Mouse (Mus musculus) testis, adult 2 months (tissue): ENCODE data around the gene Ttc28.

Experiments
- CTCF ChIP-seq: fragments of 200-500 bp; IDR thresholded peaks from 2 replicates; pipeline ENCODE4 v1.5.1; 2012; ENCODE audit warnings: low read depth, mild to moderate bottlenecking, inconsistent platforms, low read length, moderate library complexity; ENCODE audit not compliant: control insufficient read depth, insufficient read depth, insufficient replicate concordance
- POLR2A ChIP-seq: fragments of 200-500 bp; IDR thresholded peaks from 2 replicates; pipeline ENCODE4 v1.6.1; 2012; ENCODE audit warnings: low read depth, mild to moderate bottlenecking, inconsistent platforms, low read length, moderate library complexity; ENCODE audit not compliant: control insufficient read depth

DNA sequence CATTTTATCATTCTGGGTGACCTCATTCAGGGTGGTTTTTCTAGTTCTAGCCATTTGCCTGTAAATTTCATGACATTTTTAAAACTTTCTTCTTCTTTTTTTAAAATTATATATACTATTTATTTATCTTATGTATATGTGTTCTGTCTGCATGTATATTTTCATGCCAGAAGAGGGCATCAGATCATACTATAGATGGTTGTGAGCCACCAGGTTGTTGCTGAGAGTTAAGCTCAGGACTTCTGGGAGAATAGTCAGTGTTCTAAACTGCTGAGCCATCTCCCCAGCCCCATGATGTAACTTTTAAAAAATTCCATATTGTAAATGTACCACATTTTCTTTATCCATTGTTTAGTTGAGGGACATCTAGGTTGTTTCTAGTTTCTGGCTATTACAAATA, 29.3 kb downstream of the Ttc28 start:
- TF ChIP-seq POLR2A = no peak
- no peak for TF ChIP-seq CTCF
